17 mouse cellular contexts compared by ENCODE assay signal in genomic region chr3:88646426-88646995, GRCm38 (mm10). TPM values are rescaled to one million over a fixed set of nuclear protein-coding genes. Genes with fewer than 3 reads are reported as not detected.
"Had no signal": no experiment of that assay in that cellular context is flagged by ENCODE, and none has a peak within 500 bp of the region (broad histone marks: within the 10 kb centered on the region; RNA-seq: fewer than 3 reads in every experiment).

No protein-coding gene starts in this region.

- H3K4me1 ChIP-seq: limb, embryonic 12.5 days; liver, embryonic 13.5 days; lung, embryonic 15.5 days; midbrain, embryonic 13.5 days; neural tube, embryonic 12.5 days had no signal

- H3K9ac ChIP-seq: limb, embryonic 12.5 days; liver, embryonic 13.5 days; liver, postnatal 0 days; lung, embryonic 15.5 days; midbrain, embryonic 13.5 days; neural tube, embryonic 12.5 days had no signal

- H3K27ac ChIP-seq: layer of hippocampus, adult 2 months; limb, embryonic 12.5 days; liver, embryonic 13.5 days; lung, embryonic 15.5 days; midbrain, embryonic 13.5 days; neural tube, embryonic 12.5 days; stomach, postnatal 0 days had no signal

- DNase-seq: kidney, adult 18-20 months; kidney, postnatal 36 days; liver; liver, embryonic 13.5 days; liver, postnatal 0 days; thymus, adult 2 months; thymus, postnatal 25 days had no signal

- H3K27me3 ChIP-seq: limb, embryonic 12.5 days; liver, embryonic 13.5 days; lung, embryonic 15.5 days; midbrain, embryonic 13.5 days; neural tube, embryonic 12.5 days had no signal

- H3K4me3 ChIP-seq: layer of hippocampus, adult 2 months; limb, embryonic 12.5 days; liver, embryonic 13.5 days; lung, embryonic 15.5 days; midbrain, embryonic 13.5 days; neural tube, embryonic 12.5 days had no signal

- H3K9me3 ChIP-seq: limb, embryonic 12.5 days; liver, embryonic 13.5 days; lung, embryonic 15.5 days; midbrain, embryonic 13.5 days; neural tube, embryonic 12.5 days had no signal

RNA-seq across cellular contexts. Expression of gene Rxfp4, which starts 6.4 kb away (rescaled TPM):
- total RNA-seq: layer of hippocampus, adult 2 months; layer of hippocampus, postnatal 10 days; left cerebral cortex, postnatal 36 days; megakaryocyte-erythroid progenitor cell, adult 5-6 weeks; neutrophil, adult 5-6 weeks had no signal
